Comparison of ENCODE assay signal across 25 mouse cellular contexts in the genomic region with DNA sequence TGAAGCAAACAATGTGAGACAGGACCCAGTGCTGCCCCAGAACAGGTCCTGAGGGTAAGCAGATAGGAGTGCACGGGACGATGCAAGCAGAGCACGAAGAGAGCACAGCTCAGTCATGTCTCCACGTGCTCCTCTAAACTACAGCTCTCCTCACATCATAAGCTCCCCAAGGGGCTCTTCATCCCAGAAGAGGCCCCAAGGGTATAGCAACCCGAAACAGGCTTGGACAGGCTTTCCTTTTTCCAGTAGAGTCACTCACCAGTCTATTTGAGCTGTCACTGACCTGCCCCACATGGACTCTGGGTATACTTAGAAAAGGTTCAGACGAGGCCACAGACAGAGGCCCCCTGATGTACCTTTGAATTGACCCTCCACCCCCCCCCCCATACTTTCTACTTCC. TPM values are rescaled to one million over a fixed set of nuclear protein-coding genes. Genes with fewer than 3 reads are reported as not detected.
DNase-seq lines count a peak whose midpoint lies in the region; ATAC-seq lines count a peak whose summit lies in the region.
"Had no signal": no experiment of that assay in that cellular context is flagged by ENCODE, and none has a peak within 500 bp of the region (broad histone marks: within the 10 kb centered on the region; RNA-seq: fewer than 3 reads in every experiment).

No protein-coding gene starts in this region.

- H3K36me3 ChIP-seq in embryonic facial prominence, embryonic 14.5 days (ENCODE audit: control insufficient read depth, insufficient read depth, low read length) = no peaks in the 10 kb centered on the region
- no peaks in the 10 kb centered on the region for H3K36me3 ChIP-seq in embryonic facial prominence, embryonic 10.5 days (replicated peaks)
- H3K36me3 ChIP-seq: G1E had no signal

- peak; percentile 14 for DNase-seq in embryonic facial prominence, embryonic 14.5 days (ENCODE audit: low spot score)
- DNase-seq in embryonic facial prominence, embryonic 10.5 days (ENCODE audit: low spot score) = no peak
- peak; percentile 93 for DNase-seq in heart, adult 11 months
- no peak for DNase-seq in heart, postnatal 14 days
- DNase-seq: adrenal gland, adult 2 months; adrenal gland, adult 8-10 months; adrenal gland, postnatal 10 days; adrenal gland, postnatal 14 days; adrenal gland, postnatal 25 days; adrenal gland, postnatal 36 days; B cell, adult 2 months; cerebellum, adult 11 months; cerebellum, adult 11-12 months; cerebellum, adult 18-20 months had no signal

- whole genome bisulfite sequencing in embryonic facial prominence, embryonic 14.5 days = 53% methylated on average over 6 of the region's 6 CpGs
- 74% methylated on average over 6 of the region's 6 CpGs for WGBS in embryonic facial prominence, embryonic 10.5 days

- intact Hi-C loops in heart, postnatal 14 days (cut with DNase I) = no loop called here

- ATAC-seq in embryonic facial prominence, embryonic 14.5 days (ENCODE audit: low read depth) = no peak
- ATAC-seq: activated CD4-positive, CD25-positive, alpha-beta regulatory T cell, adult 4 months; CD4-positive, CD25-positive, alpha-beta regulatory T cell, adult 4 months; Patski had no signal

- H3K9ac ChIP-seq in embryonic facial prominence, embryonic 14.5 days (ENCODE audit: low read depth, low read length) = no peak overlapping the region

- H3K9me3 ChIP-seq in embryonic facial prominence, embryonic 14.5 days (ENCODE audit: control insufficient read depth, low read length) = no peaks in the 10 kb centered on the region
- H3K9me3 ChIP-seq in embryonic facial prominence, embryonic 10.5 days = no peaks in the 10 kb centered on the region
- H3K9me3 ChIP-seq: G1E had no signal

- H3K4me2 ChIP-seq in embryonic facial prominence, embryonic 14.5 days (ENCODE audit: low read depth, low read length) = no peak overlapping the region

- H3K4me3 ChIP-seq in embryonic facial prominence, embryonic 14.5 days (ENCODE audit: low read depth, low read length) = no peak overlapping the region
- no peak overlapping the region for H3K4me3 ChIP-seq in embryonic facial prominence, embryonic 10.5 days

- no peak overlapping the region for H3K27ac ChIP-seq in embryonic facial prominence, embryonic 14.5 days (replicated peaks; ENCODE audit: low read depth, low read length)
- no peak overlapping the region for H3K27ac ChIP-seq in embryonic facial prominence, embryonic 10.5 days (replicated peaks)

- no peaks in the 10 kb centered on the region for H3K27me3 ChIP-seq in embryonic facial prominence, embryonic 14.5 days (replicated peaks; ENCODE audit: control insufficient read depth, insufficient read depth, low read length)
- H3K27me3 ChIP-seq in embryonic facial prominence, embryonic 10.5 days (replicated peaks; ENCODE audit: low read depth, poor library complexity, severe bottlenecking) = no peaks in the 10 kb centered on the region
- H3K27me3 ChIP-seq: CH12.LX, Patski had no signal

- no peaks in the 10 kb centered on the region for H3K4me1 ChIP-seq in embryonic facial prominence, embryonic 14.5 days (ENCODE audit: control insufficient read depth, insufficient read depth, low read length)
- peaks cover 8% of the 10 kb centered on the region; the same call in 1 of the 2 replicates for H3K4me1 ChIP-seq in embryonic facial prominence, embryonic 10.5 days

RNA-seq across cellular contexts. Expression of gene Csf2, which starts 5.0 kb away (rescaled TPM):
- polyA plus RNA-seq in embryonic facial prominence, embryonic 14.5 days (2014; fragmentation: Nextera tagmentation; extraction: Ambion mirVana) = not detected in 2 replicates
- polyA plus RNA-seq in embryonic facial prominence, embryonic 10.5 days (2016; fragmentation: Nextera tagmentation; extraction: Ambion mirVana) = not detected in 2 replicates
- not detected for total RNA-seq in heart, postnatal 14 days (2021)
- total RNA-seq: adrenal gland, adult 18-20 months; adrenal gland, adult 2 months; adrenal gland, adult 8-10 months; adrenal gland, postnatal 10 days; adrenal gland, postnatal 14 days; adrenal gland, postnatal 25 days; adrenal gland, postnatal 36 days; adrenal gland, postnatal 4 days; ES-E14; MEL had no signal
- polyA plus RNA-seq: adrenal gland, adult 2 months; brain, embryonic 14.5 days; C2C12; G1E had no signal

RNA-seq across cellular contexts. Expression of gene Il3, which starts 22.6 kb away (rescaled TPM):
- polyA plus RNA-seq in embryonic facial prominence, embryonic 14.5 days (2014; fragmentation: Nextera tagmentation; extraction: Ambion mirVana) = not detected in 2 replicates
- polyA plus RNA-seq in embryonic facial prominence, embryonic 10.5 days (2016; fragmentation: Nextera tagmentation; extraction: Ambion mirVana) = not detected in 2 replicates
- total RNA-seq in heart, postnatal 14 days (2021) = not detected
- total RNA-seq: adrenal gland, adult 18-20 months; adrenal gland, adult 2 months; adrenal gland, adult 8-10 months; adrenal gland, postnatal 10 days; adrenal gland, postnatal 14 days; adrenal gland, postnatal 25 days; adrenal gland, postnatal 36 days; adrenal gland, postnatal 4 days; ES-E14; MEL had no signal
- polyA plus RNA-seq: activated CD4-positive, CD25-positive, alpha-beta regulatory T cell, adult 4 months; adrenal gland, adult 2 months; brain, embryonic 14.5 days; C2C12; CD4-positive, CD25-positive, alpha-beta regulatory T cell, adult 4 months; G1E; Patski had no signal

RNA-seq across cellular contexts. Expression of gene Acsl6, which starts 59.1 kb away (rescaled TPM):
- 2.3 and 3.2 TPM in 2 replicates for polyA plus RNA-seq in embryonic facial prominence, embryonic 14.5 days (2014; fragmentation: Nextera tagmentation; extraction: Ambion mirVana)
- 4.0 and 5.2 TPM in 2 replicates for polyA plus RNA-seq in embryonic facial prominence, embryonic 10.5 days (2016; fragmentation: Nextera tagmentation; extraction: Ambion mirVana)
- total RNA-seq in heart, postnatal 14 days (2021) = 1 to 10 TPM; 1.2 to 1.5 TPM
- polyA plus RNA-seq: activated CD4-positive, CD25-positive, alpha-beta regulatory T cell, adult 4 months; CD4-positive, CD25-positive, alpha-beta regulatory T cell, adult 4 months; G1E had no signal

Comparison
In these comparisons a context has a peak if more than half of its experiments do, and no peak if none do; other contexts are left out.
1. DNase-seq: peak in embryonic facial prominence, embryonic 14.5 days (single experiment) and heart, adult 11 months (single experiment); none in embryonic facial prominence, embryonic 10.5 days (single experiment) and heart, postnatal 14 days (0 of 2).